Mouse (Mus musculus) stomach, embryonic 14.5 days (tissue): Measurements from ENCODE around the gene Dnah1. TPM values are rescaled to one million over a fixed set of nuclear protein-coding genes. Genes with fewer than 3 reads are reported as not detected.

Experiments used
- ATAC-seq: fragments of 200-750 bp; cut with Nextera tagmentation; 2 replicates; pipeline ENCODE4 v1.8.0; 2017; ENCODE audit warnings: low read depth, moderate TSS enrichment; ENCODE audit not compliant: insufficient number of reproducible peaks, insufficient read depth, low FRiP score
- H3K27ac ChIP-seq: fragments of 300-500 bp; sonication (generic); 2 replicates; pipeline ENCODE4 v1.5.1; 2014; ENCODE audit warnings: mild to moderate bottlenecking, low read length, moderate library complexity, mixed read lengths
- H3K27me3 ChIP-seq: fragments of 300-500 bp; sonication (generic); 2 replicates; pipeline ENCODE4 v1.6.1; 2014; ENCODE audit warnings: low read length, control low read depth, mixed read lengths; ENCODE audit not compliant: control insufficient read depth, insufficient read depth
- H3K36me3 ChIP-seq: fragments of 300-500 bp; sonication (generic); 2 replicates; pipeline ENCODE4 v1.6.1; 2014; ENCODE audit warnings: mild to moderate bottlenecking, control low read depth, low read length, moderate library complexity, mixed read lengths; ENCODE audit not compliant: control insufficient read depth, insufficient read depth
- H3K4me1 ChIP-seq: fragments of 300-500 bp; sonication (generic); 2 replicates; pipeline ENCODE4 v1.6.1; 2014; ENCODE audit warnings: low read length, control low read depth, mixed read lengths; ENCODE audit not compliant: control insufficient read depth, insufficient read depth
- H3K4me2 ChIP-seq: fragments of 300-500 bp; sonication (generic); replicated peaks from 2 replicates; pipeline ENCODE4 v1.6.1; 2014; ENCODE audit warnings: low read depth, low read length, control low read depth
- H3K4me3 ChIP-seq: fragments of 300-500 bp; sonication (generic); 2 replicates; pipeline ENCODE4 v1.5.1; 2014; ENCODE audit warnings: low read depth, low read length, control low read depth
- H3K9ac ChIP-seq: fragments of 300-500 bp; sonication (generic); replicated peaks from 2 replicates; pipeline ENCODE4 v1.6.1; 2014; ENCODE audit warnings: low read depth, mild to moderate bottlenecking, control low read depth, low read length, moderate library complexity, mixed read lengths
- H3K9me3 ChIP-seq: fragments of 300-500 bp; sonication (generic); 2 replicates; pipeline ENCODE4 v1.6.1; 2016; ENCODE audit warnings: low read depth, low read length, control low read depth; ENCODE audit not compliant: control insufficient read depth
- WGBS: fragments of 180-500 bp; shearing (Covaris S2); extraction: QIAGEN DNeasy Blood & Tissue Kit; methylation state at CpG from one replicate; pipeline ENCODE4 v1.1.7; 2014; 5-methylcytosine and 5-hydroxymethylcytosine counted together
- polyA plus RNA-seq: library from polyadenylated mRNA; unstranded; fragments of >200 nt; fragmentation: Nextera tagmentation; extraction: Ambion mirVana; gene quantifications from 2 replicates; pipeline ENCODE4 v1.2.1, GENCODE M21; 2014

Dnah1 gene
- polyA plus RNA-seq, 1 experiment from 2014 or later = 10.2 TPM

DNA sequence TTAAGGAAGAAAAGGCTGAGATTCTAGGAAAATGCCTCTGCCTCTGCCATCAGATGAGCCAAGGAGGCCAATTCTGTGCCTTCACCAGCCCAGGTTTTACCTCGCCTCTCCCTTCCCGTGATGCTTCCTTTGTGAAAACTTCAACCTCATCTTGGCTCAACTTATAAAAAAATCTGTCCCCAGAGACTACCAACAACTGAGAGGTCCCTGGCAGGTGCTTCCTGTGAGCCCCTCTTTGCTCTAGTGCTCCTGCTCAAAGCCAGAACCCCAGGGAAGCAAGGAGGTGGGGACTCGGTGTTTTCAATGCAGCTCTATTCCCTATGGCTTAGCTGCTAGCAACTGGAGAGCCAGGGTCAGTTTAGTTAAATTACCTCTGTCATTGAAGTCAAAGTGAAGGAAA lies 10.5 kb downstream of the Dnah1 start:
- no peaks in the 10 kb centered on the region for H3K27me3 ChIP-seq
- no peak overlapping the region for H3K4me3 ChIP-seq
- no peaks in the 10 kb centered on the region for H3K4me1 ChIP-seq
- no peaks in the 10 kb centered on the region for H3K9me3 ChIP-seq
- 71% methylated on average over 3 of the region's 3 CpGs for WGBS
- no peak overlapping the region for H3K27ac ChIP-seq
- no peak overlapping the region for H3K4me2 ChIP-seq
- no peaks in the 10 kb centered on the region for H3K36me3 ChIP-seq
- ATAC-seq = no peak
- no peak overlapping the region for H3K9ac ChIP-seq

- no peaks in the 10 kb centered on the region for H3K4me1 ChIP-seq
- H3K4me2 ChIP-seq = no peak overlapping the region
- no peaks in the 10 kb centered on the region for H3K36me3 ChIP-seq
- no peak for ATAC-seq
- H3K9ac ChIP-seq = no peak overlapping the region
- no peaks in the 10 kb centered on the region for H3K27me3 ChIP-seq
- 72% methylated on average over 8 of the region's 8 CpGs for WGBS
- no peak overlapping the region for H3K27ac ChIP-seq
- no peaks in the 10 kb centered on the region for H3K9me3 ChIP-seq
- H3K4me3 ChIP-seq = no peak overlapping the region
Observed at GRCm38 (mm10) chr14:31285728-31286127, 38.0 kb downstream of the Dnah1 start.

- Histone ChIP-seq H3K9ac (no peak overlapping the region), H3K4me2 (no peak overlapping the region), H3K4me3 (no peak overlapping the region), H3K27me3 (no peaks in the 10 kb centered on the region), H3K4me1 (peaks cover 7% of the 10 kb centered on the region; the same call in 1 of the 2 replicates), H3K27ac (no peak overlapping the region), H3K36me3 (no peaks in the 10 kb centered on the region), H3K9me3 (no peaks in the 10 kb centered on the region)
- peak; percentile 54; the same call in 1 of the 2 replicates for ATAC-seq
- 20% methylated on average over 7 of the region's 7 CpGs for WGBS
Observed at GRCm38 (mm10) chr14:31272164-31272563, 51.5 kb downstream of the Dnah1 start.

- 86% methylated on average over 6 of the region's 6 CpGs for WGBS
- Histone ChIP-seq H3K9me3 (no peaks in the 10 kb centered on the region), H3K36me3 (no peaks in the 10 kb centered on the region), H3K4me1 (peaks cover 7% of the 10 kb centered on the region; the same call in 1 of the 2 replicates), H3K27me3 (no peaks in the 10 kb centered on the region), H3K27ac (no peak overlapping the region), H3K9ac (no peak overlapping the region), H3K4me2 (no peak overlapping the region), H3K4me3 (no peak overlapping the region)
- no peak for ATAC-seq
Observed at GRCm38 (mm10) chr14:31271121-31271520, 52.6 kb downstream of the Dnah1 start.

DNA sequence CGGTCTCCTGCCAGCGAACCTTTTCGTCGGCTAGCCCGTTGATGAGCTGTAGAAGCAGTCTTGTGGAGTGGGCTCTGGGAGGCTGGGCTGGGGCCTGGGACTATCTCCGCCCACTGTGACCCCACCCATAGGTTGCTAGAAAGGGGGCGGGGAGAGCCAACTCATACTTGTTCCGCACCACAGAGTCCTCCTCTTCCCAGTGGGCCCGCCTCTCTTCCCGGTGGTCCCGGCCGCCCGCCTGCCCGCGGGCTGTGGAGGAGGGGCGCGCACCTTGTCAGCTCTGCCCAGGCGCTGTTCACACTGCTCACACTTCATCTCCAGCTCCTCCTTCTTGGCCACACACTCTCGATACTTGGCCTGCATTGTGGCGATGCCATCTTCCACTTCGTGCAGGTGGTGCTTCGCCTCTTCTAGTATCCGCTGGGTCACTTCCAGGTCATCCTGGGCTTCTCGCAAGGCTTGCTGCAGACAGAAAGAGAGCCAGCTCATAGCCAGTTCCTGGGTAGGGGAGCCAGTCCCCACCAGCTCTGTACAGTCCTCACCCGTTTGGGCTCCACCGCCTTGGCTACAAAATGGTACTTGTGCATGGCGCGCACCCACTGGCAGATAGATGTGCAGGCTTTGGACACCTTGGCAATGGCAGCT lies 54.1 kb downstream of the Dnah1 start:
- Histone ChIP-seq H3K4me3 (peak overlapping the region; percentile 19), H3K9ac (peak overlapping the region; percentile 39; the same call in 1 of the 2 replicates), H3K27ac (no peak overlapping the region), H3K27me3 (no peaks in the 10 kb centered on the region), H3K9me3 (no peaks in the 10 kb centered on the region), H3K36me3 (no peaks in the 10 kb centered on the region), H3K4me2 (peak overlapping the region; percentile 40), H3K4me1 (peaks cover 7% of the 10 kb centered on the region; the same call in 1 of the 2 replicates)
- peak; percentile 87 for ATAC-seq
- 11% methylated on average over 28 of the region's 28 CpGs for WGBS

DNA sequence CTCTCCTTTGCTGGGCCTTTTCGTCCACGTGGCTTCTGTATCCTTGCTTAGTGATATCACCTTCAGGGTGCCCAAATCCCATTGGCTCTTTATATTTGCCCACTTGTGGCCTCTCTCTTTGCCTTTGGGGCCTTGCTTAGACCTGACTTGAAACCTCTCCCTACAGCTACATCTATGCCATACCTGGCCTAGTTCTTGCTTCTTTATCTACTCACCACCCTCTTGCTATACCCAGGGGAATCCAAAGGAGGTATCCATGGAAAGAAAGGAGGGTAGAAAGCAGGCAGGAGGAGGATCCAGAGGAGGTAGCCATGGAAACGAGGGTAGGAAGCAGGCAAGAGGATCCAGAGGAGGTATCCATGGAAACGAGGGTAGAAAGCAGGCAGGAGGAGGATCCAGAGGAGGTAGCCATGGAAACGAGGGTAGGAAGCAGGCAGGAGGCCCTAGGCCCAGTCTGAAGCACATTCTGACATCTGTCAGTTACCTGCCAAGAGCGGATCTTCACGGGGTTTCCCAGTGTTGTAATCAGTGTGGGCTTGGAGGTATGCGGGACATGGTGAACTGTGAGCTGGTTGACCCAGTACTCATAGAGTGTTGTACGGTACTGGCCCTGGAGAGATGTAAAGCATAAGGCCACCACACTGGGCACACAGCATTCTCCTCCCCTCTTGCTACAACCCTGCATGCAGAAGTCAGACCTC lies 55.2 kb downstream of the Dnah1 start:
- WGBS = 68% methylated on average over 9 of the region's 9 CpGs
- ATAC-seq = no peak
- Histone ChIP-seq H3K4me3 (no peak overlapping the region; the same call in 1 of the 2 replicates), H3K27ac (no peak overlapping the region), H3K9me3 (no peaks in the 10 kb centered on the region), H3K9ac (no peak overlapping the region), H3K27me3 (no peaks in the 10 kb centered on the region), H3K36me3 (no peaks in the 10 kb centered on the region), H3K4me2 (peak overlapping the region; percentile 40), H3K4me1 (peaks cover 7% of the 10 kb centered on the region; the same call in 1 of the 2 replicates)

DNA sequence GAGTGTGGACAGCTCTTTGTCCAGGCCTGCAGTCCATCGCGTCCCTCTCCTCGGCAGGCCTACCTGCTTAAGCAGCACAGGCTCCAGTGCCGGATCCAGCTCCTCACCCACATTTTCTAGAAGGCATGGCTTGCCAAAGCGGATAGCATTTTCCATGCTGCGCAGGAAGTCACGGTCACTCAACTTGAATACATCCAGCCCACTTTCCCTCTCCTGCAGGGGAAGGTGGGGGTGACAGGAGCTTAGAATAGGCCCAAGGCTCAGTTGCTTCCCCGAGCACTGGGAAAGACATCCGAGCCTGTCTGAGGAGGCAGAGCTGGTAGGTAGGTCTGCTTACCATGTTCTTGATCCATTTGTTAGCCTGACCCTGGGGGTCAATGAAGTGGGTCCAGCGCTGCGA lies 56.0 kb downstream of the Dnah1 start:
- H3K9me3 ChIP-seq = no peaks in the 10 kb centered on the region
- H3K27ac ChIP-seq = no peak overlapping the region
- H3K4me1 ChIP-seq = peaks cover 7% of the 10 kb centered on the region; the same call in 1 of the 2 replicates
- ATAC-seq = no peak
- H3K9ac ChIP-seq = no peak overlapping the region
- H3K27me3 ChIP-seq = no peaks in the 10 kb centered on the region
- no peaks in the 10 kb centered on the region for H3K36me3 ChIP-seq
- no peak overlapping the region for H3K4me3 ChIP-seq
- WGBS = 80% methylated on average over 11 of the region's 11 CpGs
- no peak overlapping the region for H3K4me2 ChIP-seq

DNA sequence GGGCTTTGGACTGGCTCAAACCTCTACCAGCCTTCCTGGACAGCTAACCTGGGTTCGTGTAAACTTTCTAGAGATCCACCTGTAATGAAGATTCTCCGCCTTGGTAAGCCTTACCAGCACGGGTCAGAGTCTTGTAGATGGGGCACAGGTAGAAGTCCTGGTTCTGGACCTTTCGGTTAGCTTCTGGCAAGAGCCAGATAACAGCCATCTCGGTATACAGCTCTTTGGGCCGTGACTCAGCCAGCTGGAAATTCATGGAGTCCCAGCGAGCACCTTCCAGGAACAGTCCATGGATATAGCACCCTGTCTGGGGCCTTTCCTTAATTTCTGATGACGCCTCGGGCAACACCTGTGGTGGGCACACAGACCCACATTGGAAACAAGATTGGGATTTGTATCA lies 62.8 kb downstream of the Dnah1 start:
- H3K36me3 ChIP-seq = peaks cover 58% of the 10 kb centered on the region
- 94% methylated on average over 9 of the region's 9 CpGs for WGBS
- no peak for ATAC-seq

More for the DNA sequence above, 62.8 kb downstream of the Dnah1 start:
- no peaks in the 10 kb centered on the region for H3K27me3 ChIP-seq
- H3K27ac ChIP-seq = no peak overlapping the region
- no peaks in the 10 kb centered on the region for H3K4me1 ChIP-seq
- no peak overlapping the region for H3K4me2 ChIP-seq
- no peaks in the 10 kb centered on the region for H3K9me3 ChIP-seq
- no peak overlapping the region for H3K9ac ChIP-seq
- H3K4me3 ChIP-seq = no peak overlapping the region
